Mouse (Mus musculus): ENCODE data around the gene Rcbtb2.

- TF ChIP-seq CTCF (conservative IDR thresholded peaks at IDR 0.05; ENCODE audit: low read length) = no peak
- TF ChIP-seq NANOG (IDR thresholded peaks at IDR 0.05; ENCODE audit: borderline replicate concordance, low read length) = no peak
Observed at GRCm38 (mm10) chr14:73211477-73211876, 88.6 kb downstream of the Rcbtb2 start.

All from E14TG2a.4 (cell line).